Mouse (Mus musculus): ENCODE measurements around the gene Sds. TPM values are rescaled to one million over a fixed set of nuclear protein-coding genes. Genes with fewer than 3 reads are reported as not detected.
A peak's percentile ranks its signal among the peaks of the same experiment; 100 is the strongest.

Sds gene
- polyA plus RNA-seq, 1 experiment from 2014 or later: 0.80 TPM

DNA sequence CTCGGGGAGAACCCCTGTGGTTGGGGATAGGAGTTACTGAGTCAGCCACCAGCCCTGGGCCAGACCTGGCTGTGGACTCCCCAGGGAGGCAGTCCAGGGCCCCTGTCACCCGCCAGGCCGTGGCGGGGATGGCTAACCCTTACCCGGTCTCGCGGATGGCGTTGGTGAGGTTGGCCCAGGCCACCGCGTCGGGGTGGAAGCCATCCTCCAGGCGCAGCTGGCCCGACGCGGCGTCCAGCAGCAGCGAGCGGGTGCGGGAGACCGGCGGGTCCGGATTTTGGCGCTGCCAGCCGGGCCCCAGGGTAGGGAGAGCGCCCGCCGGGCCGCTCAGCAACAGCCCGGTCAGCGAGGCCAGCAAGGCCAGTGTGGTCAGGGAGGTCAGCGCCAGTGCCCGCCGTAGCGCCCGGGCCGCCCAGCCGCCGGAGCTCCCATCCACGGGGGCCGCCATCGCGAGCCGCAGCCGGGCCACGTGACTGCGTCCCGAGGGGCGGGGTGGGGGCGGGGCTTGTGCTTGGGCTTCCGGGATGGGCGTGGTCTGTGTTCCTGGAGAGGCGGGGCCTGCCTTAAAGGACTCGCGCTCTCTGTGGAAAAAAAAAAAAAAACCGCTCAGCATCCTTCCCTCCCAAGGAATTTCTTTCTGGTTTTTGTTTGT, 26.9 kb downstream of the Sds start, which contains the start of gene Plbd2:
Gene Plbd2, minus strand, starts transcription at position 482 of the 652 bp plus-strand sequence.
- Histone ChIP-seq H3K4me1 (ENCODE audit: control insufficient read depth, insufficient read depth, low read depth, low read length) (peaks cover 14% of the 10 kb centered on the region), H3K4me3 (ENCODE audit: low read length) (peak within 1 kb of the TSS; percentile 89), H3K9ac (ENCODE audit: low read depth, low read length) (peak within 1 kb of the TSS; percentile 91), H3K9me3 (ENCODE audit: control insufficient read depth, low read length) (no peaks in the 10 kb centered on the region), H3K27me3 (replicated peaks; ENCODE audit: control insufficient read depth, insufficient read depth, low read length) (no peaks in the 10 kb centered on the region), H3K36me3 (ENCODE audit: control insufficient read depth, insufficient read depth, low read length) (no peaks in the 10 kb centered on the region; the same call in 1 of the 2 replicates), H3K27ac (ENCODE audit: low read depth, low read length) (peak within 1 kb of the TSS; percentile 15; the same call in 1 of the 2 replicates), H3K4me2 (ENCODE audit: low read length) (peak within 1 kb of the TSS; percentile 96)
- ATAC-seq: peak; percentile 67
- WGBS: under 1% methylated on average over 51 of the region's 55 CpGs

DNA sequence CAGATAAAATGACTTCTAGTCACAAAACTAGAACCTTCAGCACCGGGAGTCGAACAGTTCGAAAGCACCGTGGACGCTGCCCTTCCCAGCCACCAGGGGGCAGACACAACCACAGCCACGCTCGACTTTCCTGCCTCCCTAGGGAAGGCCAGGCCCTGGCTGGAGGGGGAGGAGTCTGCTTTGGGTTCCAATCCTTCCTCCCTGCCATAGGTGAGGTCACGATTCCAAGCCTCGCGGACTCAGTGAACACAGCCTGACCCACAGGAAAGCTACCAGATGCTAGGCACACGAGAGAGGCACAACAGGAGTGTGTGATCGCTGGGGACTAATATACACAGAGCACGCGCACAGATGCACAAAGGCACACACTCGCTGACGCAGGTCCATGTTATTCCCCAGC, 29.0 kb downstream of the Sds start:
- no peak overlapping the region; the same call in 1 of the 2 replicates for H3K4me2 ChIP-seq (ENCODE audit: low read length)
- peaks cover 16% of the 10 kb centered on the region for H3K4me1 ChIP-seq (ENCODE audit: control insufficient read depth, insufficient read depth, low read depth, low read length)
- H3K27ac ChIP-seq (ENCODE audit: low read depth, low read length): no peak overlapping the region
- no peak overlapping the region for H3K4me3 ChIP-seq (ENCODE audit: low read length)
- no peaks in the 10 kb centered on the region for H3K9me3 ChIP-seq (ENCODE audit: control insufficient read depth, low read length)
- WGBS: 20% methylated on average over 16 of the region's 16 CpGs
- H3K27me3 ChIP-seq (replicated peaks; ENCODE audit: control insufficient read depth, insufficient read depth, low read length): no peaks in the 10 kb centered on the region
- ATAC-seq: no peak; the same call in 1 of the 2 replicates
- no peak overlapping the region for H3K9ac ChIP-seq (ENCODE audit: low read depth, low read length)
- H3K36me3 ChIP-seq (ENCODE audit: control insufficient read depth, insufficient read depth, low read length): no peaks in the 10 kb centered on the region

DNA sequence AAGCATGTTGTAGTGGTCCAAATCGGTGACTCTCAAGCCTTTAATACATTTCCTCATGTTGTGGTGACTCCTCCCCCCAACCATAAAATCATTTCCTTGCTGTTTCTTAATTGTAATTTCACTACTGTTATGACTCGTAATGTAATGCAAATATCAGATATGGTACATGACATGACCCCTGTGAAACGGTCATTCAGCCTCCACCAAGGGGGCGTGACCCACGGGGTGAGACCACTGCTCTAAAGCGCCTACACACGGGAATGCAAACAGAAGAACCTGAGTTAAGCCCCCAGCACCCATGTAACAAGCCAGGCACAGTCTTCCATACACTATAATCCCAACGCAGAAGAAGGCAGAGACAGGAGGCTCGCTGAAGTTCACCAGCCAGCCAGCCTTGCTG, 29.5 kb downstream of the Sds start:
- Histone ChIP-seq H3K4me1 (ENCODE audit: control insufficient read depth, insufficient read depth, low read depth, low read length) (peaks cover 17% of the 10 kb centered on the region), H3K9me3 (ENCODE audit: control insufficient read depth, low read length) (no peaks in the 10 kb centered on the region), H3K36me3 (ENCODE audit: control insufficient read depth, insufficient read depth, low read length) (no peaks in the 10 kb centered on the region), H3K4me2 (ENCODE audit: low read length) (no peak overlapping the region), H3K27ac (ENCODE audit: low read depth, low read length) (no peak overlapping the region), H3K9ac (ENCODE audit: low read depth, low read length) (no peak overlapping the region), H3K4me3 (ENCODE audit: low read length) (no peak overlapping the region), H3K27me3 (replicated peaks; ENCODE audit: control insufficient read depth, insufficient read depth, low read length) (no peaks in the 10 kb centered on the region)
- no peak for ATAC-seq
- 72% methylated on average over 9 of the region's 9 CpGs for WGBS

DNA sequence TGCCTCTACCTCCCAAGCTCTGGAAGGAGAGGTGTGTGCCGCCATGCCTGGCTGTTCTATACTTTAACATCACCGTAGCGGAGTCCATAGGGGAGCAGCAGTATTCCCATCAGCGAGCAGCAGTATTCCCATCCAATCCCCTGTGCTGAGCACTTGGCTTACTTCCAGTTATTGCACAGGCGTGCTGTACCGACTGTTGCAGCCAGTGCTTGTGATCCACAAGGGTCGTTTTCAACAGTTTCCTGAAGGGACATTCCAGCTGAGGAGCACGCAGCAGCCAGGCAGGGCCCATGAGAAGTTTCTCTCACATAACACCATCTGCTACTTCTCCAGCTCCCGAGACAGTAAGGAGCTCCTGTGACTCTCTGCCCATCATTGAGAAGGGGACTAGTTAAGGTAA, 30.2 kb downstream of the Sds start:
- Histone ChIP-seq H3K36me3 (ENCODE audit: control insufficient read depth, insufficient read depth, low read length) (no peaks in the 10 kb centered on the region), H3K27ac (ENCODE audit: low read depth, low read length) (no peak overlapping the region), H3K4me1 (ENCODE audit: control insufficient read depth, insufficient read depth, low read depth, low read length) (peaks cover 24% of the 10 kb centered on the region), H3K4me2 (ENCODE audit: low read length) (no peak overlapping the region), H3K27me3 (replicated peaks; ENCODE audit: control insufficient read depth, insufficient read depth, low read length) (no peaks in the 10 kb centered on the region), H3K4me3 (ENCODE audit: low read length) (no peak overlapping the region), H3K9ac (ENCODE audit: low read depth, low read length) (no peak overlapping the region), H3K9me3 (ENCODE audit: control insufficient read depth, low read length) (no peaks in the 10 kb centered on the region)
- 41% methylated on average over 9 of the region's 9 CpGs for WGBS
- no peak for ATAC-seq

DNA sequence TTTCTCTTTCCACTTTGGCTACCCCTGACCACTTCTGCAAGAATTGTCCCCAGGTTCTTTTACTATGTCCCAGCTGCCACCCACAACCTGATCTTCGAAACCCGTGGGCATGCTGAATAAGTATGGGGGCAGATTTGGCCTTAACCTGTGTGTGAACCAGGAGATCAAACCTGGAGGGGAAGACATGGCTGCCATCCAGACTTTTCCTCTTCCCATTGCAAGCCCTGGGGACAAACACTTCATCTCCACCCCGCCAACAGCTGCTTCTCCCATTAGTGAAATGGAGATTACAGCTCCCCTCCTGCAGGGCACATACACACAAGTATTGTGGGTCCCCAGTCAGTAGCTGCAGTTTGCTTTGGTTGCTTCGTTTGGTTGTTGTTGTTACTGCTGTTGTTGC, 31.0 kb downstream of the Sds start:
- WGBS: 42% methylated on average over 4 of the region's 4 CpGs
- Histone ChIP-seq H3K4me1 (ENCODE audit: control insufficient read depth, insufficient read depth, low read depth, low read length) (peaks cover 18% of the 10 kb centered on the region), H3K27me3 (replicated peaks; ENCODE audit: control insufficient read depth, insufficient read depth, low read length) (no peaks in the 10 kb centered on the region)

DNA sequence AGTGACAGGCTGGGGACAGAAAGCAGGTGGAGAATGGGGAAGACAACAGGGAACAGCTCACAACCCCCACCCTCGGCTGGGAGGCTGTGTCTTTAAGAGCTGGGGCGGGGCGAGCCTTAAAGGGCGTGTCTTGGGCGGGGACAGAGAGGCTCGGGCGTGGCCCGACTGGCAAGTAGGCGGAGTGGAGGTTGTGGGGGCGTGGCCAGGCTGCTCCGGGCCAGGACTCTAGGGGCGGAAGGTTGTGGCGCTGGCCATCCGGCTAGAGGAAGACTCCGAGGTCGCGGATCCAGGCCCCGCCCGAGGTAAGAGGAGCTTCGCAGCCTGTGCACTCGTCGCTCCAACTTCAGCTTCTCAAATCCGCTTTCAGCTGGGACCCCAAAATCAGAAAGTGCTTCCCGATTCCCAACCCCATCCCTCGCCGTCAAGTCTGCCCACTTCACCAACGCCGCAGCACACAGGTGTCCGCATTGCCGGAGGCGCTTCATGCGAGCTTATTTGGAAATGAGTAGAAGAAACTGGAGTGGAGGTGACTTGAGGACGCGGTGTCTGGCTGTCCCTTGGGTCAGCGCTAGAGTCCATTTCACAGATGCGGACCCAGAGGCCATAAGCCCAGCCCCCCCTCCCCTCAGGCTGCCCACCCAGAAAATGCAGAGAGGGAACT, 34.8 kb downstream of the Sds start, which contains the start of gene Slc8b1:
Gene Slc8b1, plus strand, starts transcription at position 187 of the 661 bp plus-strand sequence.
- under 1% methylated on average over 36 of the region's 36 CpGs for WGBS
- peaks cover 11% of the 10 kb centered on the region for H3K4me1 ChIP-seq (ENCODE audit: control insufficient read depth, insufficient read depth, low read depth, low read length)
- no peaks in the 10 kb centered on the region for H3K27me3 ChIP-seq (replicated peaks; ENCODE audit: control insufficient read depth, insufficient read depth, low read length)
- no peak within 1 kb of the TSS for H3K27ac ChIP-seq (ENCODE audit: low read depth, low read length)
- peak within 1 kb of the TSS; percentile 80 for H3K4me2 ChIP-seq (ENCODE audit: low read length)
- H3K9ac ChIP-seq (ENCODE audit: low read depth, low read length): peak within 1 kb of the TSS; percentile 52
- H3K36me3 ChIP-seq (ENCODE audit: control insufficient read depth, insufficient read depth, low read length): no peaks in the 10 kb centered on the region
- no peaks in the 10 kb centered on the region for H3K9me3 ChIP-seq (ENCODE audit: control insufficient read depth, low read length)
- peak within 1 kb of the TSS; percentile 48 for H3K4me3 ChIP-seq (ENCODE audit: low read length)
- ATAC-seq: peak; percentile 84

More for the DNA sequence above, 31.0 kb downstream of the Sds start:
- H3K27ac ChIP-seq (ENCODE audit: low read depth, low read length): no peak overlapping the region
- no peaks in the 10 kb centered on the region for H3K36me3 ChIP-seq (ENCODE audit: control insufficient read depth, insufficient read depth, low read length)
- no peak overlapping the region for H3K4me3 ChIP-seq (ENCODE audit: low read length)
- no peak overlapping the region for H3K9ac ChIP-seq (ENCODE audit: low read depth, low read length)
- no peak overlapping the region for H3K4me2 ChIP-seq (ENCODE audit: low read length)
- no peak for ATAC-seq
- no peaks in the 10 kb centered on the region for H3K9me3 ChIP-seq (ENCODE audit: control insufficient read depth, low read length)

DNA sequence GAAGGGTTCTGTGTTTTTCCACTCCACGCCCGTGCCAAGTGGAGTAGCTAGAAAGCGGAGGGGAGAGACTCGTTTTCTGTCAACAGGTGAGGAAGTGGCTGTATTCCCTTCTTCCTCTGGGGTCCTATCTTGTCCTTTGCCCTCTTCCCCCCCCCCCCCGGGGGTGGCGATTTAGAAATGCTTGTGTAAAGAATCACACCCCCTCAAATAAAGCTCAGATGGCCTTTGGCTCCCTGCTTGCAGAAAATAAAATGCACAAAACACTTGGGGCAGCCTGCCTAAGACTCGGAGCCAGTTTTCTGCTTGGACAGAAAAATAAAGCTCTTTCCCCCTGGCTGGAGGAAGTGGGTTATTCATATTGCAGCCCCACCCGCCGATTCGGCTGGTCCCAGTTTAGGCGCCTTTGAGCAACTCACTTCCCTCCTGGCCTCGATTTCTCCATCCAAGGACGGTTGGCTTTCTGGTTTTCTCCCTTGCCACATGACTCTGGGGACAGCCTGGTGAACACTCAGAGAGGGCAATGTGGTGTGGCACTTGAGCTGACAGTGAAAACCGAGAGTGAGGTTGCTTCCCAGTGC, 35.4 kb downstream of the Sds start:
- peak overlapping the region; percentile 52; the same call in 1 of the 2 replicates for H3K9ac ChIP-seq (ENCODE audit: low read depth, low read length)
- H3K9me3 ChIP-seq (ENCODE audit: control insufficient read depth, low read length): no peaks in the 10 kb centered on the region
- H3K4me3 ChIP-seq (ENCODE audit: low read length): peak overlapping the region; percentile 48
- no peaks in the 10 kb centered on the region for H3K27me3 ChIP-seq (replicated peaks; ENCODE audit: control insufficient read depth, insufficient read depth, low read length)
- 36% methylated on average over 14 of the region's 14 CpGs for WGBS
- H3K36me3 ChIP-seq (ENCODE audit: control insufficient read depth, insufficient read depth, low read length): no peaks in the 10 kb centered on the region
- ATAC-seq: no peak
- H3K4me1 ChIP-seq (ENCODE audit: control insufficient read depth, insufficient read depth, low read depth, low read length): peaks cover 11% of the 10 kb centered on the region
- peak overlapping the region; percentile 80 for H3K4me2 ChIP-seq (ENCODE audit: low read length)
- H3K27ac ChIP-seq (ENCODE audit: low read depth, low read length): no peak overlapping the region

DNA sequence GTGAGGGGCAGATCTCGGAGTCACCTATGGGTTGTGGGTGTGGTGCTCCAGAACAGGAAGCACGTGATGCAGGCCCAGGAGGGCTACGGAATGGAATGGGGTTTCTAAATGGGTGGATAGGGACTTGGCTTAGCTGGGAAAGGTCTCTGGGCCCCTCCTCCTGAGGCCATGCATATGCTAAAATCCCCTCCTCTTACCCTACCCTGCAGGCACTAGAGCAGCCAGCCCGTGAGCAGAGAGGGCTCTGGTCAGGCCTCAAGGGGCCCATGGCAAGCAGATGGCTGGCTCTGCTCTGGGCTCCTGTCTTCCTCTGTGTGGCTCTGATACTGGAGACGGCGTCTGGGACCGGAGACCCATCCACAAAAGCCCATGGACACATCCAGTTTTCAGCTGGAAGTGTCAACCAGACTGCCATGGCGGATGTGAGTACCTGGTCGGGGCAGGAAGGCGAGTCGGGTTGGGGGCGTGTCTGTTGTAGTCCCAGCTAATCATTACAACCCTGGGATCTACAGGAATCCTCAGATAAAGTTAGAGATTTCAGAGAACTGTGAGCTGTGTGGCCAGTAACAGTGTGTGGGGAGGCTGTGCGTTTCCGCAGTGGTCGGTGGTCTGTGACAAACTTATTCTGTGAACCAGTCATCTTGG, 36.7 kb downstream of the Sds start:
- no peak for ATAC-seq
- no peaks in the 10 kb centered on the region for H3K36me3 ChIP-seq (ENCODE audit: control insufficient read depth, insufficient read depth, low read length)
- no peaks in the 10 kb centered on the region for H3K9me3 ChIP-seq (ENCODE audit: control insufficient read depth, low read length)
- H3K4me1 ChIP-seq (ENCODE audit: control insufficient read depth, insufficient read depth, low read depth, low read length): peaks cover 11% of the 10 kb centered on the region
- H3K4me3 ChIP-seq (ENCODE audit: low read length): no peak overlapping the region
- H3K9ac ChIP-seq (ENCODE audit: low read depth, low read length): no peak overlapping the region
- no peaks in the 10 kb centered on the region for H3K27me3 ChIP-seq (replicated peaks; ENCODE audit: control insufficient read depth, insufficient read depth, low read length)
- H3K4me2 ChIP-seq (ENCODE audit: low read length): no peak overlapping the region
- no peak overlapping the region for H3K27ac ChIP-seq (ENCODE audit: low read depth, low read length)
- 43% methylated on average over 14 of the region's 15 CpGs for WGBS
